Mouse (Mus musculus): Measurements from ENCODE around the gene Ms4a14. TPM values are rescaled to one million over a fixed set of nuclear protein-coding genes. Genes with fewer than 3 reads are reported as not detected.

Gene Ms4a14
- polyA plus RNA-seq (2012; rRNA removed): 0.16 and 0.19 TPM in 2 replicates

DNA sequence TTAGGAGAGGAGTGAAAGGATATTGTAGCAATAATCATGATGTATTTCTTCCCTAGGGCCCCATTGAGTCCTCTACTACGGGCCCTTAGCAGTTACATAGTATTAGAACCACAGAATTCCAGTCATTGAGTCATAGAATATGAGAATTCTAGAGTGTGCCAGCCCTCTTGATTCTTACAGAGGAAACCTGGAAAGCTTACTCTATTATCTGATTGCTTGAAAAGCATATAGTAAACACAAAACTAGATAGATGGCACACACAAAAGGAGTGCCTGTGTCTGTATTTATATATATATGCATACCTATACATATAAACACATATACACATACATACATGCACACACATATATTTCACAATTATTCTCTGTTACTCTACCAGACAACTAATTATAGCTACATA lies at the start of gene Ms4a14:
TSS of gene Ms4a14 (minus strand) at position 101 of the 400 bp plus-strand sequence.
- Histone ChIP-seq H3K4me1 (ENCODE audit: control insufficient read depth, insufficient read depth, low read length) (no peaks in the 10 kb centered on the region), H3K4me3 (replicated peaks; ENCODE audit: extremely low read depth, low read depth, low read length) (no peak within 1 kb of the TSS)
- TF ChIP-seq CTCF (IDR thresholded peaks at IDR 0.05; ENCODE audit: insufficient read depth, low read length) (no peak), POLR2A (IDR thresholded peaks at IDR 0.05; ENCODE audit: borderline replicate concordance, extremely low read depth, low read depth, low read length) (no peak)
- WGBS: 63% methylated on average over 1 of the region's 1 CpGs
- DNase-seq: no peak

DNA sequence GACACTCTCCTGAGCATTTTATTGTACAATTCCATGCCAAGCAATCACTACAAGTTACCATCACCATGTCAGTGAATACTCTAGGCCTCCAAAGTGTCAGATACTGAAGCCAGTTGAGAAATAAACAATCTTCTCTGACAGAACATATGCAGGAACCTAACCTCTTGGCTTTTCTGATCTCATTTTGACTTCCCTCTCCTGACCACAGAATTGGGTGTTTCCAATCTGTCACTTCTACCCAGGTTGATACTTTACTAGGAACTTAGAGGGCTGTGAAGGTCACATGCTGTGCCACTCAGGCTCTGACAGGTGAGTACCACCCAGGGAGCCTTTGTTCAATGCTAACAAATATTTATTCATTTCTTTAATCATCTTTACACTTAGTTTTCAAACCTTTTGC lies 47.7 kb upstream of the Ms4a14 start:
- Histone ChIP-seq H3K4me3 (replicated peaks; ENCODE audit: extremely low read depth, low read depth, low read length) (no peak overlapping the region), H3K4me1 (ENCODE audit: control insufficient read depth, insufficient read depth, low read length) (no peaks in the 10 kb centered on the region)
- TF ChIP-seq POLR2A (IDR thresholded peaks at IDR 0.05; ENCODE audit: borderline replicate concordance, extremely low read depth, low read depth, low read length) (no peak), CTCF (IDR thresholded peaks at IDR 0.05; ENCODE audit: insufficient read depth, low read length) (no peak)
- no peak for DNase-seq

DNA sequence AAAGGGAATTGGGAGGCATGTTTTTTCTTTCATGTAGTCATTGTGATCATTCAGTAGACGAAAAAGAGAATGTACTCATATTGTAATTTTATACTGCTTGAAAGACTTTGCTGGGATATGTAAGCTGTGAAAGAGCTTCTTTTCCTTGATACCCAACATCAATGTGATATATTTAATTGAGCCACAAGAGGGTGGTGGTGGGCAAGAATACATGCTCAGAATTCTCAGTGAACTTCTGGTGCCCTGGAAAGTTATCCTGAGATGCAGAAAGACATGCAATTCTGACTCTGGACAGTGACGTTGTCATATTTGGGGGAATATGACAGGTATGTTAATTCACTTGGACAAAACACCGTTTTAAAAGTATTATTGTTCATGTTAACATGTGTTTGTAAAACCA lies 45.9 kb upstream of the Ms4a14 start:
- H3K4me3 ChIP-seq (replicated peaks; ENCODE audit: extremely low read depth, low read depth, low read length): no peak overlapping the region
- DNase-seq: no peak
- H3K4me1 ChIP-seq (ENCODE audit: control insufficient read depth, insufficient read depth, low read length): no peaks in the 10 kb centered on the region
- WGBS: 52% methylated on average over 3 of the region's 3 CpGs
- TF ChIP-seq POLR2A (IDR thresholded peaks at IDR 0.05; ENCODE audit: borderline replicate concordance, extremely low read depth, low read depth, low read length) (no peak), CTCF (IDR thresholded peaks at IDR 0.05; ENCODE audit: insufficient read depth, low read length) (no peak)

DNA sequence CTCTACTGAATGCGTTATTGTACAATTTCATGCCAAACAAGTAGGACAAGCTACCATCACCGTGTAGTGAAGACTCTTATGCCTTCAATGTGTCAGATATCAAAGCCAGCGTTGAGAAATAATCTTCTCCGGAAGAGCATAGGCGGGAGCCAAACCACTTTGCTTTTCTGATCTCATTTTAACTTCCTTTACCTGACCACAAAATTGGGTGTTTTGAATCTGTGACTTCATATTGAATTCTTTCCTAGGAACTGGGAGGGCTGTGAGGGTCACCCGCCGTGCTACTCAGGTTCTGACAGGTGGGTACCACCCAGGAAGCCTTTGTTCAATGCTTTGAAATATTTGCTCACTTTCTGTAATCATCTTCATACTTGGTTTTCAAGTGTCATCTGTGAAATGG lies 41.5 kb upstream of the Ms4a14 start:
- H3K4me1 ChIP-seq (ENCODE audit: control insufficient read depth, insufficient read depth, low read length): no peaks in the 10 kb centered on the region
- no peak for DNase-seq
- no peak overlapping the region for H3K4me3 ChIP-seq (replicated peaks; ENCODE audit: extremely low read depth, low read depth, low read length)
- TF ChIP-seq POLR2A (IDR thresholded peaks at IDR 0.05; ENCODE audit: borderline replicate concordance, extremely low read depth, low read depth, low read length) (no peak), CTCF (IDR thresholded peaks at IDR 0.05; ENCODE audit: insufficient read depth, low read length) (no peak)
- WGBS: 56% methylated on average over 7 of the region's 7 CpGs

DNA sequence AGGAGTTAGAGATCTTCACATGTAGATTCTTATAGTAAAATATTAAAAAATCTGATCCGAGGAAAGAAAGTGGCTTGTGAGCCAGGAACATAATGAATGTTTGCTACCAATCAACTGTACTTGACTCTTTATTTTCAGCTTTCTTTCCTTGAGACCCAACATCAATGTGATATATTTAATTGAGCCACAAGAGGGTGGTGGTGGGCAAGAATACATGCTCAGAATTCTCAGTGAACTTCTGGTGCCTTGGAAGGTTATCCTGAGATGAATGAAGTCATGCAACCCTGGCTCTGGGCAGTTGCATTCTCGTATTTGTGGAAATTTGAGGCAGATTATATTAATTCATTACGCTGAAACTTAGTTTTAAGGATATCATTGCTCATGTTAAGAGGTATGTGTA lies 37.6 kb upstream of the Ms4a14 start:
- DNase-seq: no peak
- Histone ChIP-seq H3K4me1 (ENCODE audit: control insufficient read depth, insufficient read depth, low read length) (no peaks in the 10 kb centered on the region), H3K4me3 (replicated peaks; ENCODE audit: extremely low read depth, low read depth, low read length) (no peak overlapping the region)
- no peak for TF ChIP-seq POLR2A (IDR thresholded peaks at IDR 0.05; ENCODE audit: borderline replicate concordance, extremely low read depth, low read depth, low read length)
- no peak for TF ChIP-seq CTCF (IDR thresholded peaks at IDR 0.05; ENCODE audit: insufficient read depth, low read length)
- 37% methylated on average over 3 of the region's 3 CpGs for WGBS

DNA sequence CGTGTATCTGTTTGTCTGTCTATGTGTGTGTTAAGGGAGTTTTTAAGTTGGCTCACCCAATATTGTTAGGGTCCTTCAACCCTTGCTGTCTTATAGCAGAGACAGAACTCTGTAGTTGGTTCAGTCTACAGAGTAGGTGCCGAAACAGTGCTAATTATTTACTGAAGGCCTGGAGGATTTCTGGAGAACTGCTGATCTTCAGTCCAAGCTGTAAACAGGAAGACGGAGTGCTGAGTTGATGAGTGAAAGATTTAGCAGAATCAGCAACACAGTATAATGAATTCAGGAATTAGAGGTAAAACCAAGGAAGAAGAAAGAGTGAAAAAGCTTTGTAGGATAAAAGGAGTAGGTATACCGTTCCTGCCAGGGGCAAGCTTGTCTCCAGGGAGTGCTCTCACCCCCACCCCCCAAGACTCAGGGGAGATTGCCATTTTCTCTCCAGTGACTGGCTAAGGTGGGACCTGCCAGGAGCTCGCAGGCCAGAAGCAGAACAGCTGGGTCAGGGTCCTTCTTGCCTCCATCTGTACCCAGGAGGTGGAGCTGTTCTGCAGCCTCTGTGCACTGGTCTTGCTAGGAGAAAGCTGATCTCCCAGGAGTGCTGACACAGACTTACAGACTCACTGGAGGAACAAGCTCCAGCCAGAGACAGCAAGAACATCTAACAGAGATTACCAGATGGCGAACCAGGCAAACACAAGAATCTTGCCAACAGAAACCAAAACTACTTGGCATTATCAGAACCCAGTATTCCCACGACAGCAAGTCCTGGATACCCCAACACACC lies 35.6 kb upstream of the Ms4a14 start:
- TF ChIP-seq POLR2A (IDR thresholded peaks at IDR 0.05; ENCODE audit: borderline replicate concordance, extremely low read depth, low read depth, low read length) (no peak), CTCF (IDR thresholded peaks at IDR 0.05; ENCODE audit: insufficient read depth, low read length) (no peak)
- no peak for DNase-seq
- Histone ChIP-seq H3K4me1 (ENCODE audit: control insufficient read depth, insufficient read depth, low read length) (no peaks in the 10 kb centered on the region), H3K4me3 (replicated peaks; ENCODE audit: extremely low read depth, low read depth, low read length) (no peak overlapping the region)
- 54% methylated on average over 7 of the region's 7 CpGs for WGBS

DNA sequence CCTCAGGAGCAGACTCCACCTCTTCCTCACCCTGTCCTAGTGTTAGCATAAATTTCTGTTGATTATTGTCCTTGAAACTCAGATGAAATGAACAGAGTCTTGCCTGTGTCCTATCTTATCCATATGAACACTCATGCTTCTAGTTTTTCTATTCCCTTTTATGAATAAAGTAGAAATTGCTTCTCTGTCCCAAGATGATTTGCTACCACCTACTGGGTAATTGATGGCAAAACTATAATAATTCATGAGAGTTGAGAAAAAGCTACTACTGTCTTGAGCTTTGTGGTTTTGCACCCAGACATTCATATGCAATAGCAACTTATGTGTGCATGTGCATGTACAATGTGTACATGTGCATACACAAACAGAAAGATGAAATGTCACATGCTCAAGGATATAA lies 29.7 kb upstream of the Ms4a14 start:
- Histone ChIP-seq H3K4me3 (replicated peaks; ENCODE audit: extremely low read depth, low read depth, low read length) (no peak overlapping the region), H3K4me1 (ENCODE audit: control insufficient read depth, insufficient read depth, low read length) (no peaks in the 10 kb centered on the region)
- TF ChIP-seq CTCF (IDR thresholded peaks at IDR 0.05; ENCODE audit: insufficient read depth, low read length) (no peak), POLR2A (IDR thresholded peaks at IDR 0.05; ENCODE audit: borderline replicate concordance, extremely low read depth, low read depth, low read length) (no peak)
- DNase-seq: no peak

DNA sequence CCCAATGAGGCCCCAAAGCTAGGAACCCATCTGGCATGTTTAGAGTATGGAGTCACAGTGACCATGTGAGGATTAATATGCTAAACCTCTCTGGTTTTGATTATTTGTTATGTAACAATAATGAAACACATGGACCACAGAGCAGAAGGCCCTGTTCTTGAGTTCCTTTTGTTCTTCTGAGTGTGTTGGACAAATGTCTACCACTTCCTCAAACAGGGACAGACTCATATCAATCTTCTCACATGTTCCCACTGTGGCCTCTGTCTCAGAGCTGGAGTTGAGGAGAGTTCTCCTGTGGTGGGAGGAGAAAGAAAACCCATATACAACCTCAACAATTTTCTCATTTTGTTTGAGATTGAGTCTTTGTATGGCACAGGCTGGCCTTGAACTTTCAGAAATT lies 28.9 kb upstream of the Ms4a14 start:
- no peaks in the 10 kb centered on the region for H3K4me1 ChIP-seq (ENCODE audit: control insufficient read depth, insufficient read depth, low read length)
- no peak overlapping the region for H3K4me3 ChIP-seq (replicated peaks; ENCODE audit: extremely low read depth, low read depth, low read length)
- TF ChIP-seq CTCF (IDR thresholded peaks at IDR 0.05; ENCODE audit: insufficient read depth, low read length) (no peak), POLR2A (IDR thresholded peaks at IDR 0.05; ENCODE audit: borderline replicate concordance, extremely low read depth, low read depth, low read length) (no peak)
- no peak for DNase-seq

DNA sequence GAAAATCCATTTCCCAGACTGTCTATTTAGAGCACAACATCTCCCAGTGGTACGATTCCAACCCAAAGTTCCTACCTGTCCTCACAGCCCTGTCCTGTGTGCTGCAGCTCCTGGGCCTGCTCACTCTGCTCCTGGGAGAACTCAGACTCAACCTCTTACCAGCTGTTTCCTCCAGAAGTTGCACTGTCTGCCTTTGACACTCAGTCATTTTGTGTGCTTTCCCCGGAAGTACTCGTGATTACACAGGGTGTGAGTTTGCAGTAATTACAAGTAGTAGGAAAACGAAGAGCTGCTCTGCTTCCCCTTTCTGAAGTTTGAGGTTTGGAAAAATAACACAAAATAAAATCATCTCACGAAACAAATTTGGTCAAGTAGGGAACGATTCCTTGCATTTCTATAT lies 21.7 kb upstream of the Ms4a14 start, which contains the start of gene Ms4a7:
TSS of gene Ms4a7 (minus strand) at position 215 of the 400 bp plus-strand sequence.
- TF ChIP-seq POLR2A (IDR thresholded peaks at IDR 0.05; ENCODE audit: borderline replicate concordance, extremely low read depth, low read depth, low read length): no peak
- no peak for TF ChIP-seq CTCF (IDR thresholded peaks at IDR 0.05; ENCODE audit: insufficient read depth, low read length)
- no peak for DNase-seq
- Histone ChIP-seq H3K4me3 (replicated peaks; ENCODE audit: extremely low read depth, low read depth, low read length) (no peak within 1 kb of the TSS), H3K4me1 (ENCODE audit: control insufficient read depth, insufficient read depth, low read length) (no peaks in the 10 kb centered on the region)
- 62% methylated on average over 6 of the region's 6 CpGs for WGBS

DNA sequence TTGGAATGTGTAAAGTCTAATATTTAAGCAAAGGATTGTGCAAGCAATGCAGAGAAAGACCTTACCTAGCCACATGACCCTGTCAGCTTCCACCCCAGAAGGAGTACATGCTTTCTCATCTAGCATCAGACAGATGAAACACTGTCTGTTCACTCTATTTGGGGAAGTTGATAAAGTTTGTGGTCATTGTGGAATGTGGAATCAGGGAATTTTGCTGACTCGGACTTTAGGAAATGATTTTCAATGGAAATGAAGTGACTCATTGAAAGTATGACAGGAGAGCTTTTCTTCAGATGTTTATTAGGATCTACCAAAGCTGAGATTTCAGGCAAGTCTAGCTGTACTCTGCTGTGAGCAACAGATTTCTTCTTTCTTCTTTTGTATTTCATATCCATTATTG lies 6.9 kb upstream of the Ms4a14 start:
- H3K4me3 ChIP-seq (replicated peaks; ENCODE audit: extremely low read depth, low read depth, low read length): no peak overlapping the region
- no peaks in the 10 kb centered on the region for H3K4me1 ChIP-seq (ENCODE audit: control insufficient read depth, insufficient read depth, low read length)
- WGBS: 50% methylated on average over 1 of the region's 1 CpGs
- no peak for DNase-seq
- TF ChIP-seq POLR2A (IDR thresholded peaks at IDR 0.05; ENCODE audit: borderline replicate concordance, extremely low read depth, low read depth, low read length): no peak
- no peak for TF ChIP-seq CTCF (IDR thresholded peaks at IDR 0.05; ENCODE audit: insufficient read depth, low read length)
